Mouse (Mus musculus): ENCODE data around the gene Lrp1. TPM values are rescaled to one million over a fixed set of nuclear protein-coding genes. Genes with fewer than 3 reads are reported as not detected.
"Not testable (repeated sequence)": the region's sequence is repeated elsewhere in the genome, so short reads cannot be mapped to it uniquely, and the experiment has no call there.

Lrp1 gene
- polyA plus RNA-seq, 1 experiment from 2014 or later = 92.1 TPM

- Histone ChIP-seq H3K4me2 (ENCODE audit: low read length) (peak overlapping the region; percentile 30), H3K4me1 (replicated peaks; ENCODE audit: control insufficient read depth, insufficient read depth, low read length) (peaks cover 22% of the 10 kb centered on the region), H3K9ac (ENCODE audit: low read length) (no peak overlapping the region), H3K36me3 (ENCODE audit: control insufficient read depth, insufficient read depth, low read length) (peaks cover 53% of the 10 kb centered on the region), H3K9me3 (ENCODE audit: control insufficient read depth, low read length) (no peaks in the 10 kb centered on the region), H3K27ac (ENCODE audit: low read depth) (no peak overlapping the region), H3K27me3 (replicated peaks; ENCODE audit: control insufficient read depth, insufficient read depth, low read length) (no peaks in the 10 kb centered on the region), H3K4me3 (ENCODE audit: low read depth, low read length) (0 out of 2 replicates have a peak overlapping the region, but pooled peaks have one; percentile 11)
- ATAC-seq (replicated peaks; ENCODE audit: low FRiP score, low TSS enrichment, low read depth) (peak; percentile 45), DNase-seq (ENCODE audit: low spot score) (no peak)
- 17% methylated on average over 6 of the region's 6 CpGs for WGBS
Measured at GRCm38 (mm10) chr10:127658076-127658475, 37.1 kb upstream of the Lrp1 start.

- not testable (repeated sequence) for H3K9me3 ChIP-seq (ENCODE audit: control insufficient read depth, low read length)
- peaks cover 53% of the 10 kb centered on the region for H3K36me3 ChIP-seq (ENCODE audit: control insufficient read depth, insufficient read depth, low read length)
Measured at GRCm38 (mm10) chr10:127657617-127658016, 36.7 kb upstream of the Lrp1 start.

GRCm38 (mm10) chr10:127654970-127655579, 34.1 kb upstream of the Lrp1 start:
- ATAC-seq (replicated peaks; ENCODE audit: low FRiP score, low TSS enrichment, low read depth) (no peak), DNase-seq (ENCODE audit: low spot score) (no peak)
- no peak overlapping the region for H3K9ac ChIP-seq (ENCODE audit: low read length)
- no peak overlapping the region for H3K4me3 ChIP-seq (ENCODE audit: low read depth, low read length)
- H3K9me3 ChIP-seq (ENCODE audit: control insufficient read depth, low read length) = no peaks in the 10 kb centered on the region
- no peaks in the 10 kb centered on the region for H3K27me3 ChIP-seq (replicated peaks; ENCODE audit: control insufficient read depth, insufficient read depth, low read length)
- 0 out of 2 replicates have a peak, but pooled peaks cover 2% of the 10 kb centered on the region for H3K4me1 ChIP-seq (replicated peaks; ENCODE audit: control insufficient read depth, insufficient read depth, low read length)
- H3K36me3 ChIP-seq (ENCODE audit: control insufficient read depth, insufficient read depth, low read length) = peaks cover 65% of the 10 kb centered on the region
- no peak overlapping the region for H3K27ac ChIP-seq (ENCODE audit: low read depth)
- no peak overlapping the region for H3K4me2 ChIP-seq (ENCODE audit: low read length)
- WGBS = 73% methylated on average over 16 of the region's 16 CpGs

More at GRCm38 (mm10) chr10:127657617-127658016, 36.7 kb upstream of the Lrp1 start:
- H3K9ac ChIP-seq (ENCODE audit: low read length); H3K4me3 ChIP-seq (ENCODE audit: low read depth, low read length); H3K27ac ChIP-seq (ENCODE audit: low read depth); DNase-seq (ENCODE audit: low spot score); ATAC-seq (replicated peaks; ENCODE audit: low FRiP score, low TSS enrichment, low read depth); H3K27me3 ChIP-seq (replicated peaks; ENCODE audit: control insufficient read depth, insufficient read depth, low read length); H3K4me2 ChIP-seq (ENCODE audit: low read length): not testable (repeated sequence)
- peaks cover 17% of the 10 kb centered on the region for H3K4me1 ChIP-seq (replicated peaks; ENCODE audit: control insufficient read depth, insufficient read depth, low read length)
- WGBS = 56% methylated on average over 6 of the region's 6 CpGs

- Histone ChIP-seq H3K4me1 (replicated peaks; ENCODE audit: control insufficient read depth, insufficient read depth, low read length) (no peaks in the 10 kb centered on the region), H3K27me3 (replicated peaks; ENCODE audit: control insufficient read depth, insufficient read depth, low read length) (no peaks in the 10 kb centered on the region), H3K9ac (ENCODE audit: low read length) (no peak overlapping the region), H3K4me2 (ENCODE audit: low read length) (peak overlapping the region; percentile 18; the same call in 1 of the 2 replicates), H3K27ac (ENCODE audit: low read depth) (no peak overlapping the region), H3K4me3 (ENCODE audit: low read depth, low read length) (no peak overlapping the region), H3K36me3 (ENCODE audit: control insufficient read depth, insufficient read depth, low read length) (peaks cover 64% of the 10 kb centered on the region), H3K9me3 (ENCODE audit: control insufficient read depth, low read length) (no peaks in the 10 kb centered on the region)
- no peak for DNase-seq (ENCODE audit: low spot score)
- no peak for ATAC-seq (replicated peaks; ENCODE audit: low FRiP score, low TSS enrichment, low read depth)
- WGBS = 46% methylated on average over 21 of the region's 21 CpGs
Measured at GRCm38 (mm10) chr10:127652906-127653638, 32.1 kb upstream of the Lrp1 start.

GRCm38 (mm10) chr10:127645791-127646190, 24.8 kb upstream of the Lrp1 start:
- peaks cover 16% of the 10 kb centered on the region; the same call in 1 of the 2 replicates for H3K4me1 ChIP-seq (replicated peaks; ENCODE audit: control insufficient read depth, insufficient read depth, low read length)
- no peak overlapping the region for H3K27ac ChIP-seq (ENCODE audit: low read depth)
- ATAC-seq (replicated peaks; ENCODE audit: low FRiP score, low TSS enrichment, low read depth) (no peak), DNase-seq (ENCODE audit: low spot score) (no peak)
- H3K9ac ChIP-seq (ENCODE audit: low read length) = no peak overlapping the region
- no peak overlapping the region for H3K4me2 ChIP-seq (ENCODE audit: low read length)
- H3K27me3 ChIP-seq (replicated peaks; ENCODE audit: control insufficient read depth, insufficient read depth, low read length) = no peaks in the 10 kb centered on the region
- 51% methylated on average over 2 of the region's 2 CpGs for WGBS
- no peaks in the 10 kb centered on the region for H3K9me3 ChIP-seq (ENCODE audit: control insufficient read depth, low read length)
- H3K4me3 ChIP-seq (ENCODE audit: low read depth, low read length) = no peak overlapping the region
- peaks cover 19% of the 10 kb centered on the region; the same call in 1 of the 2 replicates for H3K36me3 ChIP-seq (ENCODE audit: control insufficient read depth, insufficient read depth, low read length)

- no peaks in the 10 kb centered on the region for H3K9me3 ChIP-seq (ENCODE audit: control insufficient read depth, low read length)
- peaks cover 16% of the 10 kb centered on the region; the same call in 1 of the 2 replicates for H3K4me1 ChIP-seq (replicated peaks; ENCODE audit: control insufficient read depth, insufficient read depth, low read length)
- ATAC-seq (replicated peaks; ENCODE audit: low FRiP score, low TSS enrichment, low read depth) (peak; percentile 32; the same call in 1 of the 2 replicates), DNase-seq (ENCODE audit: low spot score) (peak; percentile 87)
- H3K4me3 ChIP-seq (ENCODE audit: low read depth, low read length) = peak overlapping the region; percentile 49
- peak overlapping the region; percentile 69 for H3K4me2 ChIP-seq (ENCODE audit: low read length)
- peaks cover 10% of the 10 kb centered on the region; the same call in 1 of the 2 replicates for H3K36me3 ChIP-seq (ENCODE audit: control insufficient read depth, insufficient read depth, low read length)
- no peaks in the 10 kb centered on the region for H3K27me3 ChIP-seq (replicated peaks; ENCODE audit: control insufficient read depth, insufficient read depth, low read length)
- under 1% methylated on average over 25 of the region's 25 CpGs for WGBS
- H3K9ac ChIP-seq (ENCODE audit: low read length) = peak overlapping the region; percentile 65
- H3K27ac ChIP-seq (ENCODE audit: low read depth) = peak overlapping the region; percentile 83
Measured at GRCm38 (mm10) chr10:127643553-127644238, 22.7 kb upstream of the Lrp1 start.

GRCm38 (mm10) chr10:127642772-127643552, 22.0 kb upstream of the Lrp1 start, which contains the start of gene Stat6:
Gene Stat6 (plus strand): TSS chr10:127642986.
- ATAC-seq (replicated peaks; ENCODE audit: low FRiP score, low TSS enrichment, low read depth) (peak; percentile 66), DNase-seq (ENCODE audit: low spot score) (peak; percentile 89)
- H3K27ac ChIP-seq (ENCODE audit: low read depth) = peak within 1 kb of the TSS; percentile 83
- peak within 1 kb of the TSS; percentile 69 for H3K4me2 ChIP-seq (ENCODE audit: low read length)
- peaks cover 16% of the 10 kb centered on the region; the same call in 1 of the 2 replicates for H3K4me1 ChIP-seq (replicated peaks; ENCODE audit: control insufficient read depth, insufficient read depth, low read length)
- 0 out of 2 replicates have a peak, but pooled peaks cover 4% of the 10 kb centered on the region for H3K36me3 ChIP-seq (ENCODE audit: control insufficient read depth, insufficient read depth, low read length)
- H3K9ac ChIP-seq (ENCODE audit: low read length) = peak within 1 kb of the TSS; percentile 65
- 2% methylated on average over 36 of the region's 37 CpGs for WGBS
- H3K27me3 ChIP-seq (replicated peaks; ENCODE audit: control insufficient read depth, insufficient read depth, low read length) = no peaks in the 10 kb centered on the region
- no peaks in the 10 kb centered on the region for H3K9me3 ChIP-seq (ENCODE audit: control insufficient read depth, low read length)
- peak within 1 kb of the TSS; percentile 49 for H3K4me3 ChIP-seq (ENCODE audit: low read depth, low read length)

Measured in intestine, embryonic 14.5 days (tissue).